Mouse (Mus musculus) heart, postnatal 25 days (tissue): ENCODE measurements around the gene Abhd2. TPM values are rescaled to one million over a fixed set of nuclear protein-coding genes. Genes with fewer than 3 reads are reported as not detected.

Source experiments
- DNase-seq: peaks from one replicate; pipeline ENCODE4 v3.0.0; 2022; ENCODE audit warnings: low spot score
- intact Hi-C: fragments of 180-260 bp; cut with DNase I; formaldehyde crosslinking; loops from one replicate; pipeline ENCODE4 v1.15.1; 2025
- total RNA-seq, 2 experiments: library from RNA; stranded (reverse); gene quantifications; 2 replicates each; pipeline ENCODE4 v1.2.3; 2021

The Abhd2 gene
- total RNA-seq, 2 experiments from 2014 or later = 30.4 to 41.5 TPM

DNA sequence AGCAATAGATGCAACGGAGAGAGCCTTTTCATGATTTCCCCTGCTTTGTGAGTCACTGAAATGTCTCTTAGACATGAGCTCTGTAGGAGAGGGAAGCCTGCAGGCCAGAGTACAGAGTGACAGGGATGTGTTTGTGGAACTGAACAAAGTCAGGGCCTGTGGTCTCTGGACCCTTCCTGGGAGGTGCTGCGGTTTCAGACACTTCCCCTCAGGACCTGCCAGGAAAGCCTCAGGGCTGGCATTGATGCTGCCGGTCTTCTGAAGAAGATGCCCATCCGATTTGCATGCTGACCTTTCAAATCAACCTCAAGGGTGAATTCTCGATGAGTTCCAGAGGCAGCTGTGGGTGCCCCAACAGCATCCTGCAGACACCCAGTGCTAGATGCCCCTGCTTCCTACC is 41.5 kb downstream of the Abhd2 start:
- intact Hi-C loops = no loop called here
- no peak for DNase-seq

DNA sequence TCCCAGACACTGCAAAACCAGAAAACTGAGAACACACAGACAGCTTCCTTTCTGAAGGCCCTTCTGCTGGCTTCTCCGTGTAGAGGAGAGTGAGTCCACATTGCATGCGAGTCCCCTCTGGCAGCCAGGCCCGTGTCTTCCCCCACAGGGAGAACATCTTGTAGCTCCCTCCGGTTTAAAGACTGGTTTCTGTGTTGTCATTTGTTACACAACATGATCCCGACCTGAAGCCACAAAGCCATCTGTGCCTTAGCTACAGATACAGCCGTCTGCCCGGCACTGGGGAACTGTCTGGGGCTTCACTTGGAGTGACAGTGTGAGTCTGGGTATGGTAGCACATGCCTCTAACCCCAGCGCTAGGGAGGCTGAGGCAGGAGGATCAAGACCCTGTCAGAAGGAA is 42.1 kb downstream of the Abhd2 start:
- DNase-seq = no peak
- intact Hi-C loops = no loop called here

DNA sequence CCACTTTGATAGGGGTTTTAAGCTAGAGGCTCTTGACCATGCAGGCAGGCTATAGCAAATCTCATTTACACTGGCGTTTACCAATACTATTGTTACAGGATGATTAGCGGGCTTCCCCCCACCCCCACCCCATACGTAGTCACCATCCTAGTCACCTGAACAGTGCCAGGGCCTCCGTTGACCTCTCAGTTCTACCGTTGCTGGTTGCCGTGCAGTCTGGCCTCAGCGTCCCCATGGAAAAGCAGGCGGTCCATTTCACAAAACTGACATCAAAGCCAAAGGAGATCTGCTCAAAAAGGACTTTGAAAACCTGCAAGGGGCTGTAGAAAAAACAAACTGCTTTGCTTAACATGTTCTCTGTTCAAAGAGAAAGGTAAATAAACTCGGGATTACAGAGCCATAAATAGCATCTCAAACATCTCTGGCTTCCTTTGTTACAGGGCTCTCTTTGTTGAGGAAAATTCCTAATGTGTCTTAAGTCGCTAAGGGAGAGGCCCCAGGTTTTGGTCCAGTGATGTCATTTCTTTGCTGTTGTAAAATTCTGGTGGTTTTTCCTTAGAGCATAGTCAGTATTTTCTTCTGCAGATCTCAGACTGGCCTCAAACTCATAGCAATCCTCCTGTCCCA is 43.2 kb downstream of the Abhd2 start:
- intact Hi-C loops = no loop called here
- DNase-seq = no peak

- DNase-seq = no peak
- intact Hi-C loops = no loop called here
Measured at GRCm38 (mm10) chr7:79317576-79317975, 44.6 kb downstream of the Abhd2 start.

DNA sequence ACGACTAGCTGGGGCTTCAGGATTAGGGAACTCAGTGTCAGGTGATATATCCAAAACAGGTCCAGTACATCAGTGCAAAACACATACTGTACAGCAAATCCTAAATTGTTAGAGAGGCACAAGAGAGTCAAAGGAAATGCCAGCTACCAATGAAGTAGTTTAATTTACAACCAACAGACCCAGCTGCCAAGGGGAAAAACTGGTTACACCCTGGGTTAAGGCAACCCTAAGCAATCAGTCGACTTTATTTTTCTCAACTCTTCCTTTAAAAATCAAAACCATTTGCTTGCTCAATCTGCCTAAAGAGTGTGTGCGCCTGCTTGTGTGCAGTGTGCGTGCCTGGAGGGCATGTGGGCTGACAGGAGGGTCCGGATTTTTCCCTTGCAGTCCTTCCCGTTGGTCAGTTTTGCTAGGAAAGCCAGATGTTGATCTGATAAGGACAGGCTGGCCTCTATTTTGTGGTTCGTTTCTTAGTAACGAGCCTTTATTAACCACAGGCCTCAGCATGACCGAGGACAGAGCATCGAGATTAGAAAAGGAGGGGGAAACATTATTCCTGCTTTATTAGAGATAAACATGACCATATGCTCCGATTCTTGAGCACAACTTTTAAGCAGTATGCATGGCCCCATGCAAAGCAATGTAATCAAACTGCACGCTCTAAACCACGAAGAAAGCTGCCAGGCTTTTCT is 45.3 kb downstream of the Abhd2 start:
- no peak for DNase-seq
- intact Hi-C loops = no loop called here

GRCm38 (mm10) chr7:79323855-79324254 is 50.9 kb downstream of the Abhd2 start:
- intact Hi-C loops = no loop called here
- DNase-seq = no peak

DNA sequence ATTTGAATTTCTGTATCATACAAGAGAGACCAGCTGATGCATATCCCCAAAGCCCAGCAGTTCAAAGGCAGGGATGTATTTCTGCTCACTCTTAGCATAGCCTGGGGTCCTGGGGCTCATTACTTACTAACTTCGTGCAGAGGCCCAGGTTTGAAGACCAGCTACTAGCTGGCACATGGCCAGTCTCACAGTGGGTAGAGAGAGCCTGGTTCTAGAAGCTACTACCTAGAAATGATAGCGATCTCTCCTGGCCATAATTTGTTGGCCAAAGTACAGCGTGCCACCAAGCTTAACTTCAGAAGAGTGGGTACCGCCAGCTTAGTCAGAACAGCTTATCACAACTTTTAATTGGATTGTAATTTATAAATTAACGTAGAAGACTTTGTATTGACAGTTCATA is 55.8 kb downstream of the Abhd2 start:
- intact Hi-C loops = no loop called here
- no peak for DNase-seq

GRCm38 (mm10) chr7:79331197-79331596 is 58.2 kb downstream of the Abhd2 start:
- DNase-seq = no peak
- intact Hi-C loops = loop anchor here (5.0 kb wide), 1 partner anchor 84 kb away; no protein-coding TSS in a partner anchor

DNA sequence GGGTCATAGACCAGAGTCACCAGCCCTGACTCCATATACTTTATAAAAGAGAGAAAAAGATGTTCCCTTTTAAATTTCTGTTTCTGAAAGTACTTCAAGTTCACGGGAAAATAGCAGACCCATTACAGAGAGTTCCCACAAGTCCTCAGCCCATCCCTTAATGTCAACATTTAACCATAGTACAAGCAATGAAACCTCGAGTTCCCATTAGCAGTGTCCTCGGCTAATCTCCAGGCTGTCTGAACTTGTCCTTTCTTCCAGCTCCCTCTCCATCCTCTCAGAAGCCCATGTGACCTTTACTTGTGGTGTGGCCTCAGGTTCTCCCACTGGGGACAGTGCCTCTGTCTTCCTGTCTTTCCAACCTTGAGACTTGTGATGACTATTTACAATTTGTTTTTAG is 60.4 kb downstream of the Abhd2 start:
- intact Hi-C loops = loop anchor here (5.0 kb wide), 1 partner anchor 86 kb away; no protein-coding TSS in a partner anchor
- no peak for DNase-seq

DNA sequence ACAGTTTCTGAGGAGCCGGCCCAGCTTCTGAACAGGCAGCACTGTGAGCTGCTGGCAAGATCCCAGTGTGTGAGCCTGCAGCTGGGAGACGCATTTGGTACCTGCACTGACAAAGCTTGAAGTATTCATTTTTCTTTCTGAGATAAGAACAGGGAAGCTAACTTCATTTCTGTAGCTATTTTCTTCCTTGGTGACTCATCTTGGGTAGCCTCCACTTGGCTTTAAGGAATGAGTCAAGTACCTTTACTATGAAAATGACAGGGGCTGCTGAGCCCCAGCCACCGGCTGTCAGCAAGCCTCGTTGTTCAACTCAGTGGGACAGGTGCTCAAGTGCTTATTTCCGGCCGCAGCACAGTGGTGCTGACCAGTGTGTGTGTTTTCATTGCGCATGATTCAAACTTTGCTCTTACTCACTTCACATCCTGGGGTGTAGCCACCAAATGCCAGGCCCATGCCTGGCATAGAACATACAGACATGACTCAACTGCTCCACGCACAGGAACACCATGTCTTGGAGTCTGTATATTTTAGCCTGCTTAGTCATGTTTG is 63.4 kb downstream of the Abhd2 start:
- DNase-seq = no peak
- intact Hi-C loops = no loop called here

GRCm38 (mm10) chr7:79345902-79346301 is 72.9 kb downstream of the Abhd2 start:
- DNase-seq = no peak
- intact Hi-C loops = loop anchor here (5.0 kb wide), 1 partner anchor 424 kb away; no protein-coding TSS in a partner anchor

- intact Hi-C loops = loop anchor here (5.0 kb wide), 1 partner anchor 424 kb away; no protein-coding TSS in a partner anchor
- no peak for DNase-seq
Measured at GRCm38 (mm10) chr7:79346555-79347075, 73.6 kb downstream of the Abhd2 start.

DNA sequence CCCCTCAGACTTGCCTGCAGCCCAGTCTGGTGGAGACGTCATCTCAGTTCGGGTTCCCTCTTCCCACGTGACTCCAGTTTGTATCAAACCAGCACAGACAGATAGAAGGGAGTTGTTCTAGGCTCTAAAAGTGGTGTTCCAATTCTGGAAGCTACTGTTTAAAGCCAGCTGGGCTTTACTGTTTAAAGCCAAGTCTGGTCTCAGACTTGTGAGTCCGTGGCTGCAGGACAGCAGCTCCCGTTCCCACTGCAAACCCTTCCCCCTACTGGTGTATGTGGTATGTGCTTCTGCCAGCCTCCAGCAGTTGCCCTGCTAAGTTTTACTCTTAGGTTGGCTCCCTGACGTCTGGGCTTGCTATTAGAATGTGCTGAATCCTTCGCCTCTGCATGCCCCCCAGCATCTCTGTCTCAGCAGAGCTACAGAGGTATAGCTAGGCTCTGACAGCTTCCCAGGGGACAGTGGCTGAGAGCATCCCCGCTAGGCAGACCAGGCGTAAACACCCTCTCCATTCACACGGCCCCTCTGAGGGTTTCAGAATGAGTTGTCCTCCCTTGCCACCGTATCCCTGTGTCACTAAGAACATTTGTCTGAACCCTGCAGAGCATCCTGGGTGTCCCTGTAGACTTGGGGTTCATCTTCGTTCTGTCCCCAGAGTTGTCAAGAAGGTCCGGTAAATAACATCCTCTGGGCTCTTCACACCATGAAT is 74.3 kb downstream of the Abhd2 start:
- no peak for DNase-seq
- intact Hi-C loops = loop anchor here (5.0 kb wide), 1 partner anchor 425 kb away; no protein-coding TSS in a partner anchor

DNA sequence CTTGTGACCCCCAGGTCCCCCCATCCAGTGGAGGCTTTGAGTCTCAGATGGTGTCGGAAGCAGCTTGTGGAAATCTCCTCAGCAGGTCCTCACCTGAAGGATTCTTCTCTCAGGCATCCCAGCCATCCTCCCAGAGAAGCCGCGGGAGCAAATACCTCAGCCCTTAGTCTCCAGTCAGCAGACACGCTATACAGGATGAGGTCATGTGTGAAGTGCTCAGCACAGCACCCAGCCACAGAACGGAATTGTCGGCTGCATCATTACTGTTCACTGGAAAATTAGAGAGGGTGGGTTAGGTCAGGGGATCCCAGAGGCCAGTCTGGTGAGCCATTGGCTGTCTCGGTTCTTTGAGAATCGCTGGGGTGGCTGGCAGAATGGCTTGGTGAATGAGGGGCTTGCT is 75.8 kb downstream of the Abhd2 start:
- intact Hi-C loops = loop anchor here (1.0 to 5.0 kb wide), 2 partner anchors 103 to 427 kb away; no protein-coding TSS in a partner anchor
- DNase-seq = no peak

DNA sequence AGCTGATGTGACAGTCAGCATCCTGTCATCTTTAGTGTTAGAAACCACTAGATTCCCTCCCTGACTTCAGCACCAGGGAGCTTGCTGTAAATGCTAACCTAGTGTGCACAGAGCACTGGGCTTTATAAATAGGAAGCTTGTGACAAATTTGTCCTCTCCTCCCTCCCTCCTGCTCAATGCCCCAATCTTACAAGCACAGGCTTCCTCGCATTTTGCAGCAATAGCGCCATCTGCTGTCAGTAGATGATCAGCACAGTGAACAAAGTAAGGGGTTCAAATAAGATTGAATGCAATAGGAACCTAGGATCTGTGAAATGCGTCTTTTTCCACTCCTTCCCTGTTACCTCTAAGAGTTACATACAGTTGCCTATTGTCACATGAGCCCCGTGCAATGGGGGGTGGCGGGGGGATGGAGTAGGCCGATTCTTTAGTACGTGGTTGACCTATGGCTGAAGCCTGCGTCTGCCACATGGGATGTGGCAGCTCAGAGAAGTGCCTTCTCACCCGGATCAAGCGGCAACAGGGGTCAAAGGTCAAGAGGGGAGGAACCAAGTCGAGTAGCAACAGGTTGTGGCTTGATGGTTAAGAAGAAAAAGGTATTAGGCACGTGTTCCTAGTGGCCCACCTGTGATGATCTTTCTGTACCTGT is 76.9 kb downstream of the Abhd2 start:
- peak; percentile 14 for DNase-seq
- intact Hi-C loops = loop anchor here (1.0 to 5.0 kb wide), 3 partner anchors 104 to 428 kb away; no protein-coding TSS in a partner anchor

DNA sequence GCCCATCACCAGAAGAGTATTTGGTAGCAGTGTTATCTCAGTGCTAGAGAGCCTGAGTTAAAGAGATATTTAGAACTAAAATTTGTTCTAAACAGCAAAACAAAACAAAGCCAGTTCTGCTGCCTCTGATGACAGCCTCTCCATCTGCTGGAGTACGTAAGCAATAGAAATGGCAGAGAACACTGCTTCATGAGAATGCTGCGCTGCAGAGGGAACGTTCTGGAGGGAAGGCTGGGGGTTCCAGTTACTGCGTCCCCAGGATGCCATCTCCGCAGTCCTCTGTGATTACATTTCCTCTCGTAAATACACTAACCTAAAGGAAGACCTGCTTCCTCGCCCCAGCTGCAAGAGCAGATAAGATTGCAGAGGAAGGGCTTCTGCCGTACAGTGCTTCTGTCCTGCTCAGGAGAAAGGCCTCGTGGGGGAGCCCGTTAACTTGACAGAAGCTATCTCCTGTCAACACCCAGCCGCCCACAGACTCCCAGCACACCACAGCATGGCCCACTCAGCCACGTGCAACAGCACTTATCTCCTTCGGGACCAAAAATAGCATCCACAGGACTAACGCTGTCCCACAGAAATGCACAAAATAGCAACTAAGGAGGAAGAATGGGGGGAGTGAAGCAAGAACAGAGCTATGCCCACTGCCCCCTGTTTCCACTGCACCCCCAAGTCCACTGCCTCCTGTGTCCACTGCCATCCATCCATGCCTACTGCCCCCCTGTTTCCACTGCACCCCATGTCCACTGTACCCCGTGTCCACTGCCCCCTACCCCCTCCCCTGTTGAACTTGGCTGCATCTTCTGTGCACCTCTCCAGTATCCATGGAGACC is 85.6 kb downstream of the Abhd2 start:
- intact Hi-C loops = no loop called here
- DNase-seq = peak; percentile 22

GRCm38 (mm10) chr7:79359183-79359435 is 86.1 kb downstream of the Abhd2 start:
- intact Hi-C loops = no loop called here
- DNase-seq = no peak

DNA sequence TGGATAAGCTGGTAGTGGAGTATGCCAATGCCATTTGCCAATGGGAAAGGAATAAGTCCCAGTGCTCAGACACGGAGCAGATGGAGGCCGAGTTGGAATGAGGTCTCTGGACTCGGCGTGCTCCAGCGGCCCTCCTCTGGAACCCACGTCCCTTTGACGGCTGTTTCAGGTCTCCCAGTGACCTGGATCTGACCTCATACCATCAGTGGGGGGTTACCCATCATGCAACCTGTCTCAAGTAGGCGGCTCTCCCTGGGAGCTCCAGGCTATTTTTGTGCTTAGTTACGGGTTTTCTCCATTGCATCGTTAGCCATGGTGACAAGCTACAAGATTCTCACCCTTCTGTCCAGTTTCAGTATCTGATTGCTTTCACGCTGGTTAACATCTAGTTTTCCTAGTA is 87.1 kb downstream of the Abhd2 start:
- intact Hi-C loops = no loop called here
- no peak for DNase-seq

DNA sequence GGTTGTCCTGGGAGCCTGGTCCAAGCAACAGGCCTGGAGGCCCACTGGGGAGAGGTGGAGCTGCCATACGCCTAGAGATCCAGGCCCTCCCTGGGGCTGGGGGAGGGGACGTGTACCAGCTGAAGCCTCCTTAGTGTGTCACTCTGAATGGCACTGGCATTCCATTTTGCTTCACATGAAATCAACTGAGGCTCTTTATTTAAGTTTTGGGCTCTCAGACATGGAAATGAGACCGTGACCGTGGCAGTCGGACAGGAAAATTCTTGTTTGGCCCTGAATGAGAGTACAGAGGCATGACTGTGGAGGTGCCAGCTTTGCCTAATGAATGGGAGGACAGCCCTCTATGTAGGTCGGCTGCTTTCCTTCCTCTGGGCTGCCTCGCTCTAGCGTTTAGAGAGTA is 89.2 kb downstream of the Abhd2 start:
- no peak for DNase-seq

More for the DNA sequence above, 89.2 kb downstream of the Abhd2 start:
- intact Hi-C loops = no loop called here
